Mouse (Mus musculus) heart, embryonic 14.5 days (tissue): ENCODE results near the gene Ehd4. TPM values are rescaled to one million over a fixed set of nuclear protein-coding genes. Genes with fewer than 3 reads are reported as not detected.

Experiments used
- ATAC-seq: fragments of 200-750 bp; cut with Nextera tagmentation; 2 replicates; pipeline ENCODE4 v1.8.0; 2017; ENCODE audit warnings: low read depth, moderate TSS enrichment; ENCODE audit not compliant: insufficient number of reproducible peaks, insufficient read depth, low FRiP score
- H3K27ac ChIP-seq, 2 experiments: fragments of 200-500 bp in 1 of 2; fragments of 300-500 bp in 1 of 2; sonication (generic) in 1 of 2; replicated peaks in 1 of 2; 2 replicates each; pipeline ENCODE4 v1.5.1; 2012 to 2014; ENCODE audit warnings: low read depth in 2 of 2, low read length in 2 of 2, control low read depth in 1 of 2, mild to moderate bottlenecking in 1 of 2, mixed read lengths in 1 of 2; ENCODE audit not compliant: control insufficient read depth in 1 of 2, insufficient read depth in 1 of 2
- H3K27me3 ChIP-seq: fragments of 300-500 bp; sonication (generic); 2 replicates; pipeline ENCODE4 v1.6.1; 2014; ENCODE audit warnings: mild to moderate bottlenecking, low read length, control low read depth; ENCODE audit not compliant: control insufficient read depth, insufficient read depth
- H3K36me3 ChIP-seq: fragments of 300-500 bp; sonication (generic); 2 replicates; pipeline ENCODE4 v1.6.1; 2014; ENCODE audit warnings: mild to moderate bottlenecking, control low read depth, low read length, mixed read lengths; ENCODE audit not compliant: control insufficient read depth, insufficient read depth
- H3K4me1 ChIP-seq, 2 experiments: fragments of 200-500 bp in 1 of 2; fragments of 300-500 bp in 1 of 2; sonication (generic) in 1 of 2; 2 replicates each; pipeline ENCODE4 v1.6.1; 2012 to 2014; ENCODE audit warnings: low read length in 2 of 2, control low read depth in 1 of 2, mixed read lengths in 1 of 2; ENCODE audit not compliant: control insufficient read depth in 2 of 2, insufficient read depth in 2 of 2
- H3K4me2 ChIP-seq: fragments of 300-500 bp; sonication (generic); 2 replicates; pipeline ENCODE4 v1.6.1; 2014; ENCODE audit warnings: mild to moderate bottlenecking, low read length
- H3K4me3 ChIP-seq, 2 experiments: fragments of 200-500 bp in 1 of 2; fragments of 300-500 bp in 1 of 2; sonication (generic) in 1 of 2; 2 replicates each; pipeline ENCODE4 v1.5.1; 2012 to 2014; ENCODE audit warnings: low read length in 2 of 2, mild to moderate bottlenecking in 2 of 2, control low read depth in 1 of 2, low read depth in 1 of 2, moderate library complexity in 1 of 2; ENCODE audit not compliant: control insufficient read depth in 1 of 2, insufficient read depth in 1 of 2
- H3K9ac ChIP-seq: fragments of 300-500 bp; sonication (generic); 2 replicates; pipeline ENCODE4 v1.6.1; 2014; ENCODE audit warnings: mild to moderate bottlenecking, low read length
- H3K9me3 ChIP-seq: fragments of 300-500 bp; sonication (generic); 2 replicates; pipeline ENCODE4 v1.6.1; 2016; ENCODE audit warnings: low read length, control low read depth; ENCODE audit not compliant: control insufficient read depth
- WGBS: fragments of 180-500 bp; shearing (Covaris S2); extraction: QIAGEN DNeasy Blood & Tissue Kit; methylation state at CpG from one replicate; pipeline ENCODE4 v1.1.7; 2014; 5-methylcytosine and 5-hydroxymethylcytosine counted together
- polyA plus RNA-seq: library from polyadenylated mRNA; unstranded; fragments of >200 nt; fragmentation: Nextera tagmentation; extraction: Ambion mirVana; gene quantifications from 2 replicates; pipeline ENCODE4 v1.2.1, GENCODE M21; 2014

Ehd4 gene
- polyA plus RNA-seq, 1 experiment from 2014 or later: 152 TPM

GRCm38 (mm10) chr2:120158016-120158415 is 3.6 kb upstream of the Ehd4 start:
- Histone ChIP-seq H3K27me3 (no peaks in the 10 kb centered on the region), H3K4me1 (0 out of 4 replicates have a peak, but pooled peaks cover 0 to 3% of the 10 kb centered on the region in 2 experiments), H3K36me3 (no peaks in the 10 kb centered on the region), H3K9ac (no peak overlapping the region), H3K4me2 (no peak overlapping the region), H3K4me3 (no peak overlapping the region), H3K9me3 (0 out of 2 replicates have a peak, but pooled peaks cover 3% of the 10 kb centered on the region), H3K27ac (no peak overlapping the region)
- WGBS: 50% methylated on average over 5 of the region's 5 CpGs
- ATAC-seq: no peak

- 77% methylated on average over 2 of the region's 2 CpGs for WGBS
- H3K27ac ChIP-seq: no peak overlapping the region
- no peak overlapping the region for H3K4me2 ChIP-seq
- H3K36me3 ChIP-seq: no peaks in the 10 kb centered on the region
- no peaks in the 10 kb centered on the region for H3K27me3 ChIP-seq
- H3K4me1 ChIP-seq: peaks cover 0 to 3% of the 10 kb centered on the region in 2 experiments; a peak in 1 of 4 replicates
- no peak for ATAC-seq
- no peak overlapping the region for H3K9ac ChIP-seq
- H3K9me3 ChIP-seq: 0 out of 2 replicates have a peak, but pooled peaks cover 3% of the 10 kb centered on the region
- no peak overlapping the region for H3K4me3 ChIP-seq
These were observed 3.2 kb upstream of the Ehd4 start for GRCm38 (mm10) chr2:120157606-120158005.

- Histone ChIP-seq H3K9me3 (0 out of 2 replicates have a peak, but pooled peaks cover 3% of the 10 kb centered on the region), H3K4me2 (peak overlapping the region; percentile 93), H3K4me3 (peak overlapping the region; percentile 62 to 95), H3K27me3 (no peaks in the 10 kb centered on the region), H3K4me1 (peaks cover 0 to 17% of the 10 kb centered on the region in 2 experiments; a peak in 2 of 4 replicates), H3K36me3 (peaks cover 17% of the 10 kb centered on the region; the same call in 1 of the 2 replicates), H3K9ac (peak overlapping the region; percentile 97), H3K27ac (peak overlapping the region; percentile 49 to 87)
- ATAC-seq: peak; percentile 29; the same call in 1 of the 2 replicates
- under 1% methylated on average over 38 of the region's 38 CpGs for WGBS
These were observed 633 bp downstream of the Ehd4 start for GRCm38 (mm10) chr2:120153586-120154360.

- no peak for ATAC-seq
- Histone ChIP-seq H3K4me2 (no peak overlapping the region), H3K27me3 (no peaks in the 10 kb centered on the region), H3K27ac (no peak overlapping the region; a peak in 1 of 4 replicates), H3K4me1 (peaks cover 14 to 42% of the 10 kb centered on the region in 2 experiments), H3K36me3 (peaks cover 17% of the 10 kb centered on the region; the same call in 1 of the 2 replicates), H3K9me3 (no peaks in the 10 kb centered on the region), H3K9ac (no peak overlapping the region), H3K4me3 (no peak overlapping the region)
- 83% methylated on average over 3 of the region's 3 CpGs for WGBS
These were observed 3.8 kb downstream of the Ehd4 start for GRCm38 (mm10) chr2:120150571-120150970.

GRCm38 (mm10) chr2:120149634-120150033 is 4.8 kb downstream of the Ehd4 start:
- 75% methylated on average over 7 of the region's 7 CpGs for WGBS
- H3K27me3 ChIP-seq: no peaks in the 10 kb centered on the region
- no peaks in the 10 kb centered on the region for H3K9me3 ChIP-seq
- no peak overlapping the region for H3K4me2 ChIP-seq
- H3K9ac ChIP-seq: no peak overlapping the region
- H3K27ac ChIP-seq: no peak overlapping the region
- peaks cover 17% of the 10 kb centered on the region; the same call in 1 of the 2 replicates for H3K36me3 ChIP-seq
- peaks cover 14 to 42% of the 10 kb centered on the region in 2 experiments for H3K4me1 ChIP-seq
- ATAC-seq: no peak
- H3K4me3 ChIP-seq: no peak overlapping the region

- H3K4me1 ChIP-seq: peaks cover 14 to 42% of the 10 kb centered on the region in 2 experiments
- peak overlapping the region; percentile 28 for H3K4me2 ChIP-seq
- peak overlapping the region; percentile 68 to 82 for H3K27ac ChIP-seq
- H3K36me3 ChIP-seq: peaks cover 21% of the 10 kb centered on the region; the same call in 1 of the 2 replicates
- H3K27me3 ChIP-seq: no peaks in the 10 kb centered on the region
- 6% methylated on average over 3 of the region's 3 CpGs for WGBS
- no peaks in the 10 kb centered on the region for H3K9me3 ChIP-seq
- peak overlapping the region; percentile 35; the same call in 1 of the 2 replicates for H3K9ac ChIP-seq
- ATAC-seq: peak; percentile 85
- H3K4me3 ChIP-seq: no peak overlapping the region
These were observed 6.4 kb downstream of the Ehd4 start for GRCm38 (mm10) chr2:120147999-120148398.

DNA sequence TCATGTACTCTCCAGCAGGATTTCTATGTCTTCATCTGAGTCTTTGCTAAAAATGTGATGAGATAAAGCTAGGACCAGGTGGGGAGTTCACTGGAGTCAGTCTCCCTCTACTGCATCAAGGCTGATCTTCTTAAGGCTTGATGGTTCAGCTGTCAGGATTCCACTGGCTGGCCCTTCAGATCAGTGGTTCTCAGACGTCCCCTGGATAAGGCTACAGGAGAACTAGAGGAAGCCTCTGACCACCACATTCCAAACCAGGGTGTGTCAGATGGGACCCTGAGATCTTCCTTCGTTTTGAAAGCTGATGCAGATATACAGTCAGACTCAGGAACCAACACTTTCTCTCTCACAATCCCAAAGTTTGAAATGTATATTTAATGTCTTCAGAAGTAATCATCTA is 7.0 kb downstream of the Ehd4 start:
- peak overlapping the region; percentile 28 for H3K4me2 ChIP-seq
- H3K9ac ChIP-seq: no peak overlapping the region
- H3K4me3 ChIP-seq: no peak overlapping the region
- no peaks in the 10 kb centered on the region for H3K9me3 ChIP-seq
- H3K36me3 ChIP-seq: peaks cover 21% of the 10 kb centered on the region; the same call in 1 of the 2 replicates
- peak overlapping the region; percentile 68 to 82 for H3K27ac ChIP-seq
- peaks cover 14 to 42% of the 10 kb centered on the region in 2 experiments for H3K4me1 ChIP-seq
- no peak for ATAC-seq
- WGBS: 12% methylated on average over 2 of the region's 2 CpGs
- H3K27me3 ChIP-seq: no peaks in the 10 kb centered on the region
